Comparison of ENCODE assay signal across 13 mouse cellular contexts in the genomic region with DNA sequence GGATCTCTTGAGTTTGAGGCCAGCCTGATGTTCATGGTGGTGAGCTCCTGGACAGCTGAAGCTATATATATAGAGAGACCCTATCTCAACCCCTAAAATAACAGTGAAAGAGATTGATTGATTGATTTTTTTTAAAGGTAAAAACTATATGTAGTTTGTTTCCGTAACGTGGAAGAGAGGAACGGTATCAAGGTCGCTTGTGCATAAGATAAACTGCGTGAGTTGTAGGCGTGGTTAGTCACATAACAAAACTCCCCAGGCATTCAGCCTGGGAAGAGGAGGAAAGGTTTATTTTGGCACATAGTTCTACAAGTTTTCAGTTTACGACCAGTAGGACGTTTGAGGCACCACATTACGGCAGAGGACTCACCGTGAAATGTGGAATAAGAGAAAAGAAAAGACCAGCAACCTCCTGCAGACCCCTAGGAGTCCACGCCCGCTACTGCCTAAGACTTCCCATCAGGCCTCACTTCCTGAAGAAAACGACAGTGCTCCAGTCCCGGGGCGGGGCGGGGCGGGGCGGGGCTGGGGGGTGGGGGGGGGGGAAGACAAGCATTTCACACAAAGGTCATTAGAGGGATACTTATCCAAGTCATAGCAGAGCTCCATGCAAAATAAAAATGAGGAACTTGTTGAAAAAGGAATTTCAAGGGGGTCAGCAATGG.
DNase-seq lines count a peak whose midpoint lies in the region; ATAC-seq and TF ChIP-seq lines count a peak whose summit lies in the region.
"Had no signal": no experiment of that assay in that cellular context is flagged by ENCODE, and none has a peak within 500 bp of the region (broad histone marks: within the 10 kb centered on the region; RNA-seq: fewer than 3 reads in every experiment).

No protein-coding gene starts in this region.

- in situ Hi-C loops in ES-E14 (cut with MboI; ENCODE audit: low sequenced_read_pairs in 2 of 2, unreplicated experiment in 2 of 2), result no loop called here

- DNase-seq in kidney, adult 2 months, result no peak
- no peak for DNase-seq in kidney, postnatal 10 days
- no peak for DNase-seq in ES-E14 (ENCODE audit: low read depth, low spot score)
- DNase-seq in liver, postnatal 0 days, result no peak
- no peak for DNase-seq in gastrocnemius, postnatal 14 days
- no peak for DNase-seq in adrenal gland, postnatal 14 days
- DNase-seq in midbrain, embryonic 11.5 days (ENCODE audit: low spot score, missing footprints), result no peak
- DNase-seq: cerebellum, adult 9-11 months; thymus, adult 18-20 months had no signal

- intact Hi-C loops in gastrocnemius, postnatal 14 days (cut with DNase I; ENCODE audit: low total_unique reads), result no loop called here

- peak overlapping the region; percentile 26; the same call in 1 of the 2 replicates for H3K27ac ChIP-seq in kidney, adult 2 months (ENCODE audit: insufficient read depth, low read depth, low read length)
- no peak overlapping the region for H3K27ac ChIP-seq in ES-E14 (ENCODE audit: insufficient read depth, low read depth, low read length, poor library complexity, severe bottlenecking)
- H3K27ac ChIP-seq in liver, postnatal 0 days (ENCODE audit: low read depth), result no peak overlapping the region
- H3K27ac ChIP-seq in midbrain, embryonic 11.5 days (ENCODE audit: low read depth, low read length), result no peak overlapping the region

- peak; percentile 11 for ATAC-seq in granulocyte monocyte progenitor cell, adult 5-6 weeks (replicated peaks; ENCODE audit: poor library complexity, severe bottlenecking)
- no peak for ATAC-seq in liver, postnatal 0 days
- ATAC-seq in midbrain, embryonic 11.5 days (ENCODE audit: low FRiP score), result no peak

- no peaks in the 10 kb centered on the region for H3K9me3 ChIP-seq in ES-E14 (ENCODE audit: control insufficient read depth, insufficient read depth, low read depth, low read length)
- no peaks in the 10 kb centered on the region for H3K9me3 ChIP-seq in liver, postnatal 0 days (ENCODE audit: low read length)
- H3K9me3 ChIP-seq in midbrain, embryonic 11.5 days (ENCODE audit: control insufficient read depth, low read length), result no peaks in the 10 kb centered on the region
- H3K9me3 ChIP-seq: hindbrain, embryonic 13.5 days had no signal

- TF ChIP-seq CTCF in kidney, adult 2 months (conservative IDR thresholded peaks at IDR 0.05; ENCODE audit: insufficient read depth, insufficient read length, low read depth, low read length), result no peak
- TF ChIP-seq CTCF in liver, postnatal 0 days (IDR thresholded peaks at IDR 0.05; ENCODE audit: low read depth), result no peak

- no peak overlapping the region for H3K4me3 ChIP-seq in kidney, adult 2 months (ENCODE audit: insufficient read depth, low read depth, low read length)
- peak overlapping the region in 1 of 2 experiments; percentile 60; a peak in 2 of 4 replicates for H3K4me3 ChIP-seq in ES-E14 (ENCODE audit: insufficient read depth in 1 of 2, low read depth in 1 of 2, low read length in 2 of 2, poor library complexity in 1 of 2, severe bottlenecking in 1 of 2)
- H3K4me3 ChIP-seq in liver, postnatal 0 days (ENCODE audit: low read depth, low read length), result no peak overlapping the region
- H3K4me3 ChIP-seq in midbrain, embryonic 11.5 days (ENCODE audit: low read depth, low read length), result no peak overlapping the region
- H3K4me3 ChIP-seq: hindbrain, embryonic 13.5 days; myocyte had no signal

- peak overlapping the region; percentile 53 for H3K4me2 ChIP-seq in liver, postnatal 0 days (ENCODE audit: low read depth, low read length)
- H3K4me2 ChIP-seq in midbrain, embryonic 11.5 days, result no peak overlapping the region
- H3K4me2 ChIP-seq: hindbrain, embryonic 13.5 days had no signal

- no peak for TF ChIP-seq POLR2A in kidney, adult 2 months (IDR thresholded peaks at IDR 0.05; ENCODE audit: low read depth, low read length)

- H3K4me1 ChIP-seq in kidney, adult 2 months (ENCODE audit: control insufficient read depth, insufficient read depth, low read length), result peaks cover 19% of the 10 kb centered on the region
- peaks cover 7 to 29% of the 10 kb centered on the region in 2 experiments for H3K4me1 ChIP-seq in ES-E14 (ENCODE audit: control insufficient read depth in 2 of 2, insufficient read depth in 2 of 2, low read length in 2 of 2, poor library complexity in 1 of 2)
- H3K4me1 ChIP-seq in liver, postnatal 0 days (ENCODE audit: insufficient read depth), result peaks cover 43% of the 10 kb centered on the region
- no peaks in the 10 kb centered on the region for H3K4me1 ChIP-seq in midbrain, embryonic 11.5 days (ENCODE audit: control insufficient read depth, insufficient read depth, low read length)

- no peaks in the 10 kb centered on the region for H3K36me3 ChIP-seq in kidney, adult 2 months (ENCODE audit: control insufficient read depth, insufficient read depth, low read length)
- no peaks in the 10 kb centered on the region for H3K36me3 ChIP-seq in ES-E14 (ENCODE audit: control insufficient read depth, insufficient read depth, low read length, poor library complexity, severe bottlenecking)
- H3K36me3 ChIP-seq in liver, postnatal 0 days (replicated peaks; ENCODE audit: insufficient read depth, low read length), result no peaks in the 10 kb centered on the region
- H3K36me3 ChIP-seq in midbrain, embryonic 11.5 days (ENCODE audit: control insufficient read depth, insufficient read depth, low read length), result no peaks in the 10 kb centered on the region
- H3K36me3 ChIP-seq: hindbrain, embryonic 13.5 days had no signal

- no peaks in the 10 kb centered on the region for H3K27me3 ChIP-seq in kidney, adult 2 months (replicated peaks; ENCODE audit: control insufficient read depth, insufficient read depth, low read length)
- no peaks in the 10 kb centered on the region for H3K27me3 ChIP-seq in liver, postnatal 0 days (ENCODE audit: insufficient read depth, low read length)
- no peaks in the 10 kb centered on the region for H3K27me3 ChIP-seq in midbrain, embryonic 11.5 days (ENCODE audit: control insufficient read depth, insufficient read depth, low read length)
- H3K27me3 ChIP-seq: CH12.LX; hindbrain, embryonic 13.5 days had no signal

- peak overlapping the region; percentile 50; the same call in 1 of the 2 replicates for H3K9ac ChIP-seq in ES-E14 (ENCODE audit: insufficient read depth, low read depth, low read length, poor library complexity, severe bottlenecking)
- no peak overlapping the region for H3K9ac ChIP-seq in liver, postnatal 0 days (replicated peaks)
- H3K9ac ChIP-seq in midbrain, embryonic 11.5 days (ENCODE audit: low read length), result no peak overlapping the region
- H3K9ac ChIP-seq: hindbrain, embryonic 13.5 days had no signal

- 30% methylated on average over 18 of the region's 18 CpGs for WGBS in kidney, adult 2 months
- WGBS in liver, postnatal 0 days (ENCODE audit: insufficient replicate concordance), result 24% methylated on average over 18 of the region's 18 CpGs
- 75% methylated on average over 18 of the region's 18 CpGs for WGBS in midbrain, embryonic 11.5 days

- TF ChIP-seq EP300 in liver, postnatal 0 days (IDR thresholded peaks at IDR 0.05; ENCODE audit: low read depth), result no peak

TF ChIP-seq in ES-E14, 5 proteins besides CTCF, POLR2A, EP300 and RAD21:
- TF ChIP-seq ZNF384 (IDR thresholded peaks at IDR 0.05; ENCODE audit: low read depth, low read length) (no peak), ZC3H11A (IDR thresholded peaks at IDR 0.05; ENCODE audit: borderline replicate concordance, low read depth, low read length) (no peak), CHD2 (IDR thresholded peaks at IDR 0.05; ENCODE audit: low read depth, low read length) (no peak)
TF ChIP-seq in ES-E14: peak in this region for 0.
